Mouse (Mus musculus) olfactory bulb, adult 2 months (tissue): ENCODE measurements around the gene Gabbr1. TPM values are rescaled to one million over a fixed set of nuclear protein-coding genes. Genes with fewer than 3 reads are reported as not detected.

ENCODE experiments used
- H3K27ac ChIP-seq: fragments of 200-500 bp; 2 replicates; pipeline ENCODE4 v1.5.1; 2012; ENCODE audit warnings: low read depth, low read length; ENCODE audit not compliant: insufficient read depth
- H3K4me1 ChIP-seq: fragments of 200-500 bp; 2 replicates; pipeline ENCODE4 v1.6.1; 2012; ENCODE audit warnings: low read length; ENCODE audit not compliant: control insufficient read depth, insufficient read depth
- H3K4me3 ChIP-seq: fragments of 200-500 bp; 2 replicates; pipeline ENCODE4 v1.5.1; 2012; ENCODE audit warnings: mild to moderate bottlenecking, low read depth, low read length, moderate library complexity; ENCODE audit not compliant: insufficient read depth
- CTCF ChIP-seq: fragments of 200-500 bp; IDR thresholded peaks from 2 replicates; pipeline ENCODE4 v1.5.1; 2012; ENCODE audit warnings: low read depth, mild to moderate bottlenecking, low read length, moderate library complexity; ENCODE audit not compliant: insufficient read depth
- POLR2A ChIP-seq: fragments of 200-500 bp; IDR thresholded peaks from 2 replicates; pipeline ENCODE4 v1.6.1; 2012; ENCODE audit warnings: mild to moderate bottlenecking, low read depth, low read length, moderate library complexity; ENCODE audit not compliant: insufficient read depth
- whole genome bisulfite sequencing: fragments of 180-500 bp; shearing (Covaris S2); methylation state at CpG from one replicate; pipeline ENCODE4 v1.1.7; 2018; 5-methylcytosine and 5-hydroxymethylcytosine counted together
- polyA plus RNA-seq: library from polyadenylated mRNA; stranded (reverse); fragments of >200 nt; gene quantifications from 2 replicates; pipeline ENCODE4 v1.2.4, GENCODE M21; 2012; ENCODE audit warnings: low replicate concordance; ENCODE audit not compliant: missing spikeins, insufficient read depth, insufficient read length

Gene Gabbr1
- polyA plus RNA-seq, 1 experiment = 221 TPM

DNA sequence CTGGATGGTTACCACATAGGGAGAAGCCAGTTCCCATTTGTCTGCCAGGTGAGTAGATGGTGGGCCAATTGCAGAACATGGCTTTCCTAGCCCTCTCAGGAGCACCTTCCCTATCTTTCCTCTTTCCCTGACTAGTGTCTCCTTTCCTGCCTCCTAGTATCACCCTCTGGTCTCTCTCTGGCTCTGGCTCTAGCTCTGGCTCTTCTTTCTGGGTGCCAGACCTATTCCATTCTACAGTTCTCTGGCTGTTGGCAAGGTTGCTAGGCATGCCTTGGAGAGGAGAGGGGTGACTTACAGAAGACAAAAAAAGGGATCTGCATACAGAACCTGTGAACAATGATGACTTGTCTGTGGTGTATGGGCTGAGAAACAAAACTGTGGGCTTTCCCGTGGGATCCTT, 22.1 kb downstream of the Gabbr1 start:
- Histone ChIP-seq H3K4me1 (peaks cover 40% of the 10 kb centered on the region), H3K27ac (peak overlapping the region; percentile 17; the same call in 1 of the 2 replicates), H3K4me3 (no peak overlapping the region)
- WGBS = 24% methylated on average over 1 of the region's 1 CpGs
- TF ChIP-seq CTCF = no peak
- TF ChIP-seq POLR2A = no peak

DNA sequence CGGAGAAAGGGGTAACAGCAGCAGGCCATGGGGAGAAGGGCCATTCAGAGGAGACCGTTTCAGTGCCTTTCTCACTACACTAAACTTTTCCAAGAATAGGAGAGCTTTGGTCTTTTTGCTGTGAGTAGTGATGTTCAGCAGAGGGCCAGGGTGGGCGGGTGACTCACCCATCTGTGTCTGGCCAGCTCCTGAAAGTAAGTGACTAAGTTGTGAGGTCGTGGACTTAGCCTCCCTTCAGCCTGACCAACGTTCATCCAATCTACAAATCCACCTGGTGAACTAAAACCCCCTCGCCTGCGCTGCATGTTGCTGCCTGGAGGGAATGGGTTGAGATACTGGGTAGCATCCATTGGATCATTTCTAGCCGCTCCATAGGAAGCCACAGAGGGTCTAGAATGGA, 24.4 kb downstream of the Gabbr1 start:
- TF ChIP-seq POLR2A (no peak), CTCF (no peak)
- no peak overlapping the region for H3K4me3 ChIP-seq
- peaks cover 44% of the 10 kb centered on the region for H3K4me1 ChIP-seq
- WGBS = 53% methylated on average over 8 of the region's 8 CpGs
- H3K27ac ChIP-seq = 0 out of 2 replicates have a peak overlapping the region, but pooled peaks have one; percentile 25

DNA sequence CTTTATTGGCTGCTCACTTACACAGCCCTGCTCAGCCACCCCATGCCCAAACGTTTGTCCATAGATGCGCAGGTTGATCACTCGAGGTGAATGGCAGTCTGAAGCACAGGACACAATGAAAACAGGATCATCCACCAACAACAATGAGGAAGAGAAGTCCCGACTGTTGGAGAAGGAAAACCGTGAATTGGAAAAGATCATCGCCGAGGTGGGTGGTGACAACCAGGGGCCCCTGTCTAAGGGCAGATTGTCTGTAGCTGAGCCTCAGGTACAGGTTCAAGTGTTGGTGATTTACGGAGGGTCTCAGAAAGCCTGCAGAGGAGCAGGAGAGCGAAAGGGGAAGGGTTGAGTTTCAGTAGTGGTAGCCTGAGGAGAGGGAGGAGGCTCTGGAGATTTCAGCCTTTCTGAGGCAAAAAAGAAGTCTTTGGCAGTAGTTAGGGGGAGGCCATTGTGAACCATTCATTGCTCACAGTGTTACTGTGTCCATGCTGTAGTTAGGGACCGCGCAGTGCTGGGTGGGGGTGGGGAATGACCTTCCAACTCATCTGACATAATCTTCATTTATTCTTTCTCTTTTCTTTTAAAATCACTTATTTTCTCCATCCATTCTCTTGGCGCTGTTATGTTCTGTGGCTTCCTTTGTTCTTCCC, 26.4 kb downstream of the Gabbr1 start:
- H3K4me3 ChIP-seq = no peak overlapping the region
- peak overlapping the region; percentile 89 for H3K27ac ChIP-seq
- WGBS = 36% methylated on average over 12 of the region's 12 CpGs
- H3K4me1 ChIP-seq = peaks cover 43% of the 10 kb centered on the region
- TF ChIP-seq POLR2A = no peak
- TF ChIP-seq CTCF = no peak

DNA sequence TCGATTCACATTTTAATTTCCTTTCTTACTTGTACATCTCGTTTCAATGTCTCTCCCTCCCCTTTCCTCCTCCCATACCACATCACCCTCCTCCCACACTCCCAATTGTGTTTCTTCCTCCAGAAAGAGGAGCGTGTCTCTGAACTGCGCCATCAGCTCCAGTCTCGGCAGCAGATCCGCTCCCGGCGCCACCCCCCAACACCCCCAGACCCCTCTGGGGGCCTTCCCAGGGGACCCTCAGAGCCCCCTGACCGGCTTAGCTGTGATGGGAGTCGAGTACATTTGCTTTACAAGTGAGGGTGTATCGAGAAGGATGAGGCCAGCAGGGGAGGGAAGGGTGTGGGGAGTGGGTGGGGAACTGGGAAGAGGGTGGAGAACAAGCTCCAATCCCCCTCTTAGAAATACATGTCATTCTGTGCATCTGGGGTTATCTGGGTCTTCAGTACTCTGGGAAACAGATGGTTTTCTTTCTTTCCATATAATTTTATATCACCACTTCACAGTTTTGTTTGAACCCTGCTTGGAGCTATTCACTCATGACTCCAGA, 27.0 kb downstream of the Gabbr1 start:
- Histone ChIP-seq H3K4me1 (peaks cover 37% of the 10 kb centered on the region), H3K27ac (peak overlapping the region; percentile 89), H3K4me3 (no peak overlapping the region)
- WGBS = 12% methylated on average over 11 of the region's 11 CpGs
- TF ChIP-seq POLR2A (no peak), CTCF (no peak)

DNA sequence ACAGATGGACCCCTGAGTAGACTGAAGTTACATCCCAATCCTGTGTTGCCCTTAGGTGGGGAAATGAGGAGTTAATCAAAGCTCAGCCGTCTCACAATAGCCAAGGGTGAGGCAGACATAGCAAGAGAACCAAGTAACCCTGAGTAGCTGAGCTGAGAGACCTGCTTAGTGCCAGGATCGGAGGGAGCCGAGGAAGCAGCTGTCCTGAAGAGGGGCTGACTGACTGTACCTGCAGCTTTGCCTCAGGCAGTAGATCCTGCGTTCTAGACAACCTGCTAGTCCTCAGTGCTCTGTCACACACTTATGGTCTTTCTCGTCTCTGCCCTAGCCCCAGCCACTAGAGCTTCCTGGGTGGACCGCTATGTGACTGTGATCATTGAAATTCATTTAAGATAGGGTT, 29.4 kb downstream of the Gabbr1 start:
- WGBS = 81% methylated on average over 6 of the region's 6 CpGs
- Histone ChIP-seq H3K4me3 (no peak overlapping the region), H3K27ac (no peak overlapping the region), H3K4me1 (peaks cover 25% of the 10 kb centered on the region)
- no peak for TF ChIP-seq POLR2A
- TF ChIP-seq CTCF = no peak

DNA sequence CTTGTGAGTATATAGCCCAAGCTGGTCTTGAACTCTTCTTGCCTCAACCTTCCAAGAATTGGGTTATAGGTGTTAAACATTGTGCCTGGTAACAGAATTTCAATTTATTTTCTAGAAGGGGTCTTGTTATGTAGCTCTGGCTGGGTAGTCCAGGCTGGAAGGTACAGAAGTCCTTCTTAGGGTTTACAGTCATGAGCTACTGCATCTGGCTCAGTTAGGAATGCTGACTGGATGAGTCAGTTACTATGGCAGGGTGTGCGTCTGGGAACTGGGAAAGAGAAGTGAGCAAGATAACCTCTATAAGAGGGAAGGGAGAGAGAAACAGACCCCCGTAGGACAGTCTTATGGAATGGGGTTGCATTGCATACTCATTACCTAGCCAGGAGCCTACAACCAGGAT, 30.0 kb downstream of the Gabbr1 start:
- no peak for TF ChIP-seq POLR2A
- Histone ChIP-seq H3K27ac (no peak overlapping the region), H3K4me3 (no peak overlapping the region), H3K4me1 (peaks cover 23% of the 10 kb centered on the region)
- WGBS = 64% methylated on average over 2 of the region's 2 CpGs

DNA sequence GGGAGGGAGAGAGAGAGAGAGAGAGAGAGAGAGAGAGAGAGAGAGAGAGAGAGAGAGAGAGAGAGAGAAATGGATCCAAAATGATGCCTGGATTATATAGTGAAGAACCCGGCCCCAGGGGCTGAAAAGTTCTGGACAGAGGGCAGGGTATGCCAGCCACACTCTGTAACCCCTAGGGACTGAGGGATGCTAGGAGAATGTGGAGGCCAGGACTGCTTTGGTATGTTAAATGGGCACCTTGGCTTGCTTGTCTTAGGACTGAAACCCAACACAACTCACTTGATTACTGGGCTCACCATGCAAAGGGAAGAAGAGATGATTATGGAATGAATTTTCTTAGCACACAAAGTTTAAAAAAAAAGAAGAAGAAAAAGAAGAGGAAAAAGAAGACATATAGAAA, 32.4 kb downstream of the Gabbr1 start:
- Histone ChIP-seq H3K4me3 (no peak overlapping the region), H3K4me1 (peaks cover 12% of the 10 kb centered on the region), H3K27ac (no peak overlapping the region)
- no peak for TF ChIP-seq POLR2A
- no peak for TF ChIP-seq CTCF
- WGBS = 38% methylated on average over 1 of the region's 1 CpGs

DNA sequence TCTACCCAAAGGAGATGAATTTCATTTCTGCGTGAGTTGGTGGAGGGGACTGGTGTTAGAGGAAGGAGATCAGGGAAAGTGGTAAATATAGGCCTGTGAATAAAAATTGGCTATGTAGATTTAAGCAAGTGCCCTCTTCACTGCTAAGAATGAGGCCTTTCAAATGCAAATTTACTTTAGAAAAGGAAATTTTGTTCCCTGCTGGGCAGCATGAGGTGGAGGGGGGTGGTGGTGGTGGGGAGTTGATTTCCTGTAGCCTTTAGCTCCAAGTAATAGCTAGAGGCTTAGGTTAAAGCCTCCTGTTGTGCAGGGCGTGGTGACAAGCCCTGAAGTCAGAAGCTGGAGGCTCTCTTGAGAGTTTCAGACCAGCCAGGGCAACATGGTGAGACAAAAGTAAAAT, 33.2 kb downstream of the Gabbr1 start:
- 15% methylated on average over 2 of the region's 2 CpGs for WGBS
- TF ChIP-seq CTCF (no peak), POLR2A (no peak)
- peaks cover 9% of the 10 kb centered on the region for H3K4me1 ChIP-seq
- H3K27ac ChIP-seq = no peak overlapping the region
- H3K4me3 ChIP-seq = no peak overlapping the region

DNA sequence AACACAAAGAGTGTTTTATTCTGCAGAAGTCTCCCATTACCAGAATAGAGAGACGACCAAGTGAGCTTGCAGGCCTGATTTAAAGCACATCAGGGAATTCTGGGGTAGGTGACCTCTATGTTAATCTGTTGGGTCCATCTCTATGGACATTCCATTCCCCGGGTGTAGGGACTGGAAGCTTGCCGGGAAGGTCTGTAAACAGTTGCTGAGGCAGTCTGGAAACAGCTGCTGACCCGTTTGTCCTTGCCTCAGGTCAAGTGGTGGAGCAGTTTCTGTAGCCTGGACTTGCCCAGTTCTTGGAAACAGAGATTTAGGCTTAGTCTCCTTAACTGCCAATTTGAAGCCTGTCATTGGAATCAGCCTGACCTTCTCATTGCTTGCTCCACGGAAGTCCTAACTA, 34.4 kb downstream of the Gabbr1 start:
- H3K4me1 ChIP-seq = peaks cover 5% of the 10 kb centered on the region
- TF ChIP-seq CTCF (no peak), POLR2A (no peak)
- no peak overlapping the region for H3K27ac ChIP-seq
- WGBS = 34% methylated on average over 5 of the region's 5 CpGs
- H3K4me3 ChIP-seq = no peak overlapping the region
